Mouse (Mus musculus) liver, postnatal 0 days (tissue): ENCODE measurements around the gene Rftn1.

ENCODE experiments used
- CTCF ChIP-seq: sonication (generic); IDR thresholded peaks from 2 replicates; pipeline ENCODE4 v1.5.1; 2016; ENCODE audit warnings: antibody characterized with exemption, low read depth
- EP300 ChIP-seq: IDR thresholded peaks from 2 replicates; pipeline ENCODE4 v1.6.1; 2016; ENCODE audit warnings: antibody characterized with exemption, low read depth, mild to moderate bottlenecking

- TF ChIP-seq EP300 (no peak), CTCF (no peak)
Observed at GRCm38 (mm10) chr17:50093356-50093755, 97.1 kb downstream of the Rftn1 start.
